Mouse (Mus musculus) limb, embryonic 13.5 days (tissue): ENCODE measurements around the gene Rbm14. TPM values are rescaled to one million over a fixed set of nuclear protein-coding genes. Genes with fewer than 3 reads are reported as not detected.

Source experiments
- ATAC-seq: fragments of 200-750 bp; cut with Nextera tagmentation; 2 replicates; pipeline ENCODE4 v1.8.0; 2017; ENCODE audit warnings: low read depth, moderate number of reproducible peaks, moderate TSS enrichment; ENCODE audit not compliant: low FRiP score
- H3K27ac ChIP-seq: fragments of 300-500 bp; sonication (generic); 2 replicates; pipeline ENCODE4 v1.5.1; 2015; ENCODE audit warnings: inconsistent platforms, mild to moderate bottlenecking, moderate library complexity
- H3K27me3 ChIP-seq: fragments of 300-500 bp; sonication (generic); 2 replicates; pipeline ENCODE4 v1.6.1; 2015; ENCODE audit warnings: mild to moderate bottlenecking, inconsistent platforms
- H3K36me3 ChIP-seq: fragments of 300-500 bp; sonication (generic); 2 replicates; pipeline ENCODE4 v1.6.1; 2015; ENCODE audit warnings: inconsistent platforms, mild to moderate bottlenecking, moderate library complexity
- H3K4me1 ChIP-seq: fragments of 300-500 bp; sonication (generic); 2 replicates; pipeline ENCODE4 v1.6.1; 2015; ENCODE audit warnings: inconsistent platforms
- H3K4me2 ChIP-seq: fragments of 300-500 bp; sonication (generic); replicated peaks from 2 replicates; pipeline ENCODE4 v1.6.1; 2015; ENCODE audit warnings: inconsistent platforms, mild to moderate bottlenecking, moderate library complexity
- H3K4me3 ChIP-seq: fragments of 300-500 bp; sonication (generic); 2 replicates; pipeline ENCODE4 v1.5.1; 2015; ENCODE audit warnings: moderate library complexity, mild to moderate bottlenecking, inconsistent platforms
- H3K9ac ChIP-seq: fragments of 300-500 bp; sonication (generic); 2 replicates; pipeline ENCODE4 v1.6.1; 2015; ENCODE audit warnings: mild to moderate bottlenecking, inconsistent platforms
- H3K9me3 ChIP-seq: fragments of 300-500 bp; sonication (generic); 2 replicates; pipeline ENCODE4 v1.6.1; 2016; ENCODE audit warnings: inconsistent platforms
- WGBS: fragments of 180-500 bp; shearing (Covaris S2); methylation state at CpG from one replicate; pipeline ENCODE4 v1.1.7; 2015; 5-methylcytosine and 5-hydroxymethylcytosine counted together
- polyA plus RNA-seq: library from polyadenylated mRNA; unstranded; fragments of >200 nt; fragmentation: Nextera tagmentation; extraction: Ambion mirVana; gene quantifications from 2 replicates; pipeline ENCODE4 v1.2.1, GENCODE M21; 2015

The Rbm14 gene
- polyA plus RNA-seq, 1 experiment from 2014 or later: 89.7 TPM

DNA sequence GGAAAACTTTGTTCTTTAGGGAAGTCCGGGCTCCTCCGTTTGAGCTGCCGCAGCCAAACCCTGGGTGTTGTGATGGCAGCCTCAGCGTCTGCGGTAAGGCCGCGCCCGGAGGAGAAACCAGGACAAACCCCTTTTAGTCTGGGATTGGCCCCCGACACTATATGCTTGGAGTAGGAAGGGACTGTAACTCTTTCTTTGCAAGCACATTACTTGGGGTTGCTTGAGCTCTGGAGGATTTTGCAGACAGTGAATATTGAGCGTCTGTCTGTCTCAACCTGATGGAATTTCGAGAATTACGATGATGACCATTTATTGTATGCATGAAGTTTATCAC is 442 bp upstream of the Rbm14 start:
- H3K27me3 ChIP-seq: no peaks in the 10 kb centered on the region
- WGBS: 4% methylated on average over 12 of the region's 12 CpGs
- ATAC-seq: peak; percentile 60
- H3K4me2 ChIP-seq: peak overlapping the region; percentile 60
- H3K9me3 ChIP-seq: 0 out of 2 replicates have a peak, but pooled peaks cover 5% of the 10 kb centered on the region
- peak overlapping the region; percentile 84 for H3K9ac ChIP-seq
- H3K4me1 ChIP-seq: peaks cover 21% of the 10 kb centered on the region
- peaks cover 4% of the 10 kb centered on the region; the same call in 1 of the 2 replicates for H3K36me3 ChIP-seq
- H3K4me3 ChIP-seq: peak overlapping the region; percentile 89
- peak overlapping the region; percentile 93 for H3K27ac ChIP-seq

DNA sequence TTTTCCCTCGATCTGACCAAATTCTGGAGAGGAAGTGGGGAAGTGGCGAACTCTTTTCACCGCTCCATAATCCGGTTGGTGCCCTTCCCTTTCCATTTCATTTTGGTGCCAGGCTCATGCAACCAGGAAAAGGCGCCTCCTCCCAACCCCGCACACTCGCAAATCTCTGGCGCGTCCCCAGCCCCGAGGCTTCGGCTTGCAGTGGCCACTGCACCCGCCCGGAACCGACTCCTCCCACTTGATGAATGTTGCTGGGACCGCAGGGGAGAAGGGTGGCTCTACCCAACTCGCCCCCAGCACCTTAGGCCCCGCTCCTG is 730 bp downstream of the Rbm14 start:
- H3K4me3 ChIP-seq: peak overlapping the region; percentile 89
- H3K36me3 ChIP-seq: peaks cover 4% of the 10 kb centered on the region
- 0 out of 2 replicates have a peak, but pooled peaks cover 4% of the 10 kb centered on the region for H3K9me3 ChIP-seq
- peak overlapping the region; percentile 82 for H3K9ac ChIP-seq
- H3K27me3 ChIP-seq: no peaks in the 10 kb centered on the region
- peaks cover 25% of the 10 kb centered on the region for H3K4me1 ChIP-seq
- H3K4me2 ChIP-seq: peak overlapping the region; percentile 85
- no peak for ATAC-seq
- WGBS: 0% methylated on average over 17 of the region's 17 CpGs
- H3K27ac ChIP-seq: peak overlapping the region; percentile 91

DNA sequence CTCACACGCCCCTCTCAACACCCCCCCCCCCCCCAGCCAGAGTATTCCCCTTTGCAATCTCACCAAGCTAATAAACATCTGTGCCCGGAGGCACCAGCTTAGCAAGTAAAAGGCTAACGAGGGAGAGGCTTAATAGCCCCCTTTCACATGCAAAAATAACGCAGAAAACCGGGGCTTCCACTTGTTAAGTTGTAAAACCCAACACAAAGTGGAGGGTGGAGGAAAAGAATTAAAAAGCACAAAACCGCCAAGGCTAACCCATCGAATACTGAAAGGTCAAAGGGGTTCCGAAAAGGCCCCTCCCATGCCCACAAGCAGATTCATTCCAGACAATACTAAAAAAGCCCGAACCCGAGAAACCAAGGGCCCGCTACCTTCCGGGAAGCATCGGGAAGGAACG is 1.1 kb downstream of the Rbm14 start:
- Histone ChIP-seq H3K4me1 (peaks cover 26% of the 10 kb centered on the region), H3K4me2 (peak overlapping the region; percentile 85), H3K9me3 (0 out of 2 replicates have a peak, but pooled peaks cover under 1% of the 10 kb centered on the region), H3K27me3 (no peaks in the 10 kb centered on the region), H3K36me3 (peaks cover 4% of the 10 kb centered on the region), H3K4me3 (peak overlapping the region; percentile 89), H3K27ac (peak overlapping the region; percentile 91; the same call in 1 of the 2 replicates), H3K9ac (peak overlapping the region; percentile 82)
- no peak for ATAC-seq
- WGBS: under 1% methylated on average over 14 of the region's 14 CpGs

DNA sequence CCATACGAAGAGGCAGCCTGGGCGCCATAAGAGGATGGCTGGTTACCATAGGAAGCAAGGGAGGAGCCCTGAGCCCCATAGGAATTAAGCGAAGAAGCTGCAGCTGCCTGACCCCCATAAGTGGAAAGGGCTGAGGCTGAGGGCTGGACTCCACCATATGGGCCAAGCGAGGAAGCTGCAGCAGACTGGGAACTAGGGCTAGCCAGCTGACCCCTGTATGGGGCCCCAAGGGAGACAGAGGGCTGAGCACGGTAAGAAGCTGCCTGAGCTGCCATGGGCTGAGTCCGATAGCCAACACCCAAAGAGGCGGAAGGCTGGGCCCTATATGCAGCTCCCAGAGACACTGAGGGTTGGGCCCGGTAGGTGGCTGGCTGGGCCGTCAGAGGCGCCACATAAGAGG is 8.2 kb downstream of the Rbm14 start:
- H3K4me1 ChIP-seq: peaks cover 9% of the 10 kb centered on the region
- H3K27ac ChIP-seq: no peak overlapping the region
- H3K4me3 ChIP-seq: no peak overlapping the region
- 88% methylated on average over 10 of the region's 10 CpGs for WGBS
- no peak overlapping the region for H3K9ac ChIP-seq
- H3K36me3 ChIP-seq: peaks cover 63% of the 10 kb centered on the region
- no peaks in the 10 kb centered on the region for H3K27me3 ChIP-seq
- no peaks in the 10 kb centered on the region for H3K9me3 ChIP-seq
- H3K4me2 ChIP-seq: no peak overlapping the region
- ATAC-seq: no peak

DNA sequence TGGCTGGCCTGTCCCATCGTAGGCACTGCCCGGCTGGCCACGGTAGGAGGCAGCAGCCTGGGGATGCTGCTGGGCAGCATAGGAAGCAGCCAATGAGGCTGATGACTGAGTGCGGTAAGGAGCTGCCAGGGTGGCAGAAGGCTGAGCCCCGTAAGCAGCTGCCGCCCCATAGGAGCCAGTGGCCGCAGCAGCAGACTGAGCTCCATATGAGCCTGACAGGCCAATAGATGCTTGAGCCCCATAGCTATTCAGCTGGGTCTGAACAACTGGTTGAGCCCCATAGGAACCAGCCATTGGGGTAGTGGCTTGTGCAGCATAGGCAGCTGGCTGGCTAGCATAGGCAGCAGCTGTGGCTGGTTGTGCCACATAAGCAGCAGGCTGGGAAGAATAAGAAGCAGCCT is 8.7 kb downstream of the Rbm14 start:
- Histone ChIP-seq H3K4me2 (no peak overlapping the region), H3K4me3 (no peak overlapping the region), H3K36me3 (peaks cover 69% of the 10 kb centered on the region), H3K9me3 (no peaks in the 10 kb centered on the region), H3K27me3 (no peaks in the 10 kb centered on the region), H3K9ac (no peak overlapping the region), H3K4me1 (0 out of 2 replicates have a peak, but pooled peaks cover 5% of the 10 kb centered on the region), H3K27ac (no peak overlapping the region)
- 93% methylated on average over 7 of the region's 7 CpGs for WGBS
- ATAC-seq: no peak

DNA sequence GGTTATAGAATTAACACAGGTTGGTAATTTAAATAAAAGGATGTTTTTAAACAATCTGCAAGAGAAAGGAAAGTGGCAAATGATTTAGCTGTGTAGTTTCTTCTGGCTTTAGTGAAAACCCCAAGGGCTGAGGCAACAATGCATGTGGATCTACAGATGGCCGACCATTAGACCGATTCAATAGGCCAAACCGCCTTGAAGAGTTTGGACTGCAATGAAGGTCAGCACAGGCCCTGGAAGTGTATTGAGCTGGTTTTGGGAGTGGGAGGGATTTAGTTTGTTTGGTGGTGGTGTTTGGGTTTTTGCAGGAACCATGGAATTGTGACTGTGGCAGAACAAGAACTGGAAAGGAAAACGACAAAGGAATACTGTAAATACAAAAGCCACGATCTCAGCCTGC is 12.4 kb downstream of the Rbm14 start:
- no peak overlapping the region for H3K9ac ChIP-seq
- H3K4me2 ChIP-seq: no peak overlapping the region
- WGBS: 96% methylated on average over 5 of the region's 5 CpGs

DNA sequence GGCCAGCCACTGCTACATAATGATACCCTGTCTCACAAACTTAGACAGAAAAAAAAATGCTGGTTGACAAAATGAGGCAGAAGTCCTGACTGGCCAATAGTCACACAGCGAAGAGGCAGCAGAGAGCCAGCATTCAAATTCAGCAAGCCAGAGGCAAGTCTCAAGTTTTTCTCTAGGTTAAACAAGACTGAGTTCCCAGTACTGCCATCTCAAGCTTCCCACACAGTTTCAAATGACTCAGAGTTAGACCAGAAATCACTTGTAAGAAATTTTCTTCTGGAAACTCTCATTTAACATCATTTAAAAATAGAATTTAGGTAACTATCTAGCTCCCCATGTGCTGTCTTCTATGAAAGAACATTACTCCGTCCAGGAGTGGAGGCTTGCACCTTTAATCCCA is 13.6 kb downstream of the Rbm14 start:
- Histone ChIP-seq H3K36me3 (peaks cover 60% of the 10 kb centered on the region), H3K4me1 (peaks cover 12% of the 10 kb centered on the region), H3K9me3 (no peaks in the 10 kb centered on the region), H3K4me3 (no peak overlapping the region), H3K27ac (no peak overlapping the region), H3K4me2 (no peak overlapping the region), H3K27me3 (no peaks in the 10 kb centered on the region), H3K9ac (no peak overlapping the region)
- 96% methylated on average over 2 of the region's 2 CpGs for WGBS
- ATAC-seq: no peak

More for the DNA sequence above, 12.4 kb downstream of the Rbm14 start:
- H3K27me3 ChIP-seq: no peaks in the 10 kb centered on the region
- peaks cover 10% of the 10 kb centered on the region for H3K4me1 ChIP-seq
- H3K27ac ChIP-seq: no peak overlapping the region
- H3K36me3 ChIP-seq: peaks cover 72% of the 10 kb centered on the region
- H3K4me3 ChIP-seq: no peak overlapping the region
- no peak for ATAC-seq
- H3K9me3 ChIP-seq: no peaks in the 10 kb centered on the region

DNA sequence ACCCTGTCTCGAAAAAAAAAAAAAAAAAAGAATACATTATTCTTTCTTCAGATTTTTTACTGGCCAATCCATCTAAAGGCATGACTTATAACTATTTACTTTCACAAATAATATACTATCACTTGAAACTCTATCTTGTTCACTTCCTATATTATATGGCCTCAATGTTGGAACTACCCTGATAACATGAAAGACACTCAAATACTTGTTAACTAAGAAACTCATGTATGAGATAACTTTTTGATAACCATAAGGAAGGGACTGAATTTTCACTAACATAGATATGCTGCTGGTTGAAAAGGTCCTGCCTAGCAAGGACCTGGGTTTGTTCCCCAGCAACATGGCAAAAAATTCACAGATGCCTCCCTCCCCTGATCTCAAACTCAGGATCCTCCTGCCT is 15.5 kb downstream of the Rbm14 start:
- peaks cover 53% of the 10 kb centered on the region for H3K36me3 ChIP-seq
- H3K4me2 ChIP-seq: no peak overlapping the region
- no peak for ATAC-seq
- H3K27ac ChIP-seq: no peak overlapping the region
- H3K9me3 ChIP-seq: no peaks in the 10 kb centered on the region
- no peak overlapping the region for H3K9ac ChIP-seq
- H3K4me1 ChIP-seq: peaks cover 29% of the 10 kb centered on the region
- H3K27me3 ChIP-seq: no peaks in the 10 kb centered on the region
- no peak overlapping the region for H3K4me3 ChIP-seq
- WGBS: 95% methylated on average over 1 of the region's 1 CpGs

DNA sequence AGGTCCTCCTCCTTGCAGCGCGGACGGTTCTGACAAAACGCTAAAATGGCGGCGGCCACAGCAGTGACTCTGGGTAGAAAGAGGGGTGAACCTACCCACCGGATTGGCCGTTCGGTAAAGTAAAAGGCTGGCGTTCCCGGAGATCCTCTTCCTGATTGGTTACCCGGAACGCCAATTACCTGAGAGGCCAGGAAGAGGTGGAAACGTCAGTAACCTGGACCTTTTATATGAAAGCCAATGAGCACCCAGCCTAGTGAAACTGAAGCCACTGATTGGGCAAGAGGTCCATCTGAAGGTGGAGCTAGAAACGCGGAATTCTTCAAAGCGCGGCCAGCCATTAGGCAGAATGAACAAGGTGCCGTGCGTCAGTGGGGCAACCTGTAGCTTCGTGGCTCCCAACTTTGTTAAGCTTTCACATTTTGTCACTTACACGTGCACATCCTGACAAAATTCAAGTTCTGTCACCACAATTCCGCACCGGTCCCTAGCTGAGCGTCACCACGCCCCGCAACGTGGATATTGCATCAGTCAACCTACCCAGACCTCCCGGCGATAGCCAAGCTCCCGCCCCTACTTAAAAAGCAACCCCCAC is 17.5 kb downstream of the Rbm14 start, which contains the start of gene Rbm4:
Gene Rbm4 (minus strand): TSS at position 71 of the 592 bp plus-strand sequence.
- H3K9me3 ChIP-seq: no peaks in the 10 kb centered on the region
- peak within 1 kb of the TSS; percentile 73 for H3K9ac ChIP-seq
- peaks cover 44% of the 10 kb centered on the region for H3K4me1 ChIP-seq
- ATAC-seq: peak; percentile 98
- H3K27me3 ChIP-seq: no peaks in the 10 kb centered on the region
- peaks cover 51% of the 10 kb centered on the region for H3K36me3 ChIP-seq
- WGBS: under 1% methylated on average over 31 of the region's 31 CpGs
- H3K4me2 ChIP-seq: peak within 1 kb of the TSS; percentile 86
- peak within 1 kb of the TSS; percentile 59; the same call in 1 of the 2 replicates for H3K27ac ChIP-seq
- peak within 1 kb of the TSS; percentile 67 for H3K4me3 ChIP-seq

DNA sequence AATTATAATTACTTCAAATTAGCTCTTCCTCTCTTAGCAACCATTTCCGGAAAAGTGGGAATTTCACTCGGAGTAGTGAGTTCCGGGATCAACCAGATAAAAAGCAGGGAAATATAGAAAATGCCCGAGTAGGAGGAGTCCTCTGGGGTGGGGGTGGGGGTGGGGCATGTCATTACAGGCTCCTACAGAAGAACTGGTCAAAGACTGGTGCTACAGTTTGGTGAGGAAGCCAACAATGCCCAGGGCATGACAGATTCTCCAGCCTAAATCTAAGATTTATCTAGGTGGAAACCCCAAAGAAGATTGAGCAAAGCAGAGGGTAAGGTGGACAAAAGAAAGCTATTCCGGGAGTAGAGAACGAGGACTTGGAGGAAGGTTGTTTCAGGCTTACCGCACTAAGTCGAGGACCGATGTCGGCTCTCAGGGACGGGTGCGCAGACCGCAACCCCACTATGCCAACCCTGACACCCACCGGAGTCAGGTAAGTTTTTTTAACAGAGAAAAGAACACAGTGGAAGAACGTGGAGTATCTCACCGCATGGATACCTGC is 18.1 kb downstream of the Rbm14 start:
- Histone ChIP-seq H3K36me3 (peaks cover 50% of the 10 kb centered on the region), H3K27ac (peak overlapping the region; percentile 59; the same call in 1 of the 2 replicates), H3K4me2 (peak overlapping the region; percentile 86), H3K9me3 (no peaks in the 10 kb centered on the region), H3K27me3 (no peaks in the 10 kb centered on the region), H3K9ac (peak overlapping the region; percentile 73), H3K4me1 (peaks cover 46% of the 10 kb centered on the region), H3K4me3 (peak overlapping the region; percentile 67)
- WGBS: under 1% methylated on average over 16 of the region's 16 CpGs
- ATAC-seq: peak; percentile 25; the same call in 1 of the 2 replicates

DNA sequence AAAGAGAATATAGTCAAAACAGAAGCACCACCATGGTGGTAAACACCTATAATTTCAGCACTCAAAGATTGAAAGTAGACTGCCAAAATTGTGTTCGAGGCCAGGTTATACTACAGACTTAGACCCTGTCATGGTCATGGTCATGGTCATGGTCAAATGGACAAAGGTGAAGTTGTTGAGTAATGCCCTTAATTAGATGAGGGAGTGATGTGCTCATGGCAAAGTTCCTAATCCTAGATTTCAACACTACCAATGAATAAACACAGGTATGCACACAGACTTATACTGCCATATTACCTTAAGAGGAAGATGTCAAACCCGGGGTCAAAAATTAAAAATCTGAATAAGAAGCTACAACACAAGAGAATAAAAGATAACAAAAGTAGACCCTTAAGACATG is 25.1 kb downstream of the Rbm14 start:
- H3K4me2 ChIP-seq: no peak overlapping the region
- ATAC-seq: no peak
- WGBS: 96% methylated on average over 2 of the region's 2 CpGs
- no peak overlapping the region for H3K4me3 ChIP-seq
- H3K27ac ChIP-seq: no peak overlapping the region
- H3K9me3 ChIP-seq: no peaks in the 10 kb centered on the region
- peaks cover 40% of the 10 kb centered on the region for H3K4me1 ChIP-seq
- H3K9ac ChIP-seq: no peak overlapping the region
- H3K36me3 ChIP-seq: peaks cover 95% of the 10 kb centered on the region
- no peaks in the 10 kb centered on the region for H3K27me3 ChIP-seq

DNA sequence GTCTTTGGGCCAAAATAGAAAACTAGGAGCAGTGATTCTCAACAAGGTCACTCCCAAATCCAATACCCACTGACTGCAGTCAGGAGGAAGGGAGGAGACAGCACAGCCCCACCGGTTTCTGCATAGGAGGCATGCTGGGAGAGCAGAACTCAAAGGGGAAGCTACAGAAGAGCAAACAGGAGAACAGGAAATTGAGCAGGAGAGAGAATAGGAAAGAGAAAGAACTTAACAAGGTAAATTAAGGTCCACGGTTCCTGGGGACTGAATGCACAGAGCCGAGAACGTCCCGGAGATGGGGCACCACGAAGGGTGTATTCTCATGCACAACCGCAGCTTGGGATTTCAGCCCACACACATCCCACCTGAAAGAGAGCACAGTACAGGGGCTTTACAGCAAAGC is 26.2 kb downstream of the Rbm14 start:
- Histone ChIP-seq H3K4me2 (no peak overlapping the region), H3K9ac (no peak overlapping the region), H3K27ac (no peak overlapping the region), H3K27me3 (no peaks in the 10 kb centered on the region), H3K4me1 (peaks cover 29% of the 10 kb centered on the region), H3K36me3 (peaks cover 92% of the 10 kb centered on the region), H3K4me3 (no peak overlapping the region), H3K9me3 (no peaks in the 10 kb centered on the region)
- WGBS: 94% methylated on average over 7 of the region's 7 CpGs
- ATAC-seq: no peak

DNA sequence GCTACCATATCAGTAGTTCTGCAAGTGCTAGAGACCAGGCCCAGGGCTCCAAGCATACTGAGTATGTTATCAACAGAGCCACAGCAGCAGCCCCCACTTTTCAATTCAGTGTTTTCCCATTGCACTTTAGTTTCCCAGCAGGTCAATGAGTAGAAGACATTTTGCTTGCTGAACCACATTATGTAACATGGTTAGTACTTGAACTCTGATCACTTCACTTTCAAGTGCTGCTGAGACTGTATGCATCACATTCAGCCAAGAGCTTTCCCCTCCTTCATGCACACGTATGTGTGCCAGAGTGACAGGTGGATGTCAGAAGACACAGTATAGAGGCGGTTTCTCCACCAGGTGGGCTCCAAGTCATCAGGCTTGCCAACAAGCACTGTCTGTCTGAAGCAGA is 28.5 kb downstream of the Rbm14 start:
- Histone ChIP-seq H3K27ac (no peak overlapping the region), H3K9ac (no peak overlapping the region), H3K36me3 (peaks cover 89% of the 10 kb centered on the region), H3K9me3 (no peaks in the 10 kb centered on the region), H3K4me1 (peaks cover 17% of the 10 kb centered on the region), H3K4me2 (no peak overlapping the region), H3K27me3 (no peaks in the 10 kb centered on the region), H3K4me3 (no peak overlapping the region)
- 95% methylated on average over 2 of the region's 2 CpGs for WGBS
- no peak for ATAC-seq
